Mouse (Mus musculus) liver, postnatal 0 days (tissue): ENCODE data around the gene Siae. TPM values are rescaled to one million over a fixed set of nuclear protein-coding genes. Genes with fewer than 3 reads are reported as not detected.

Source experiments
- ATAC-seq: fragments of 200-750 bp; cut with Nextera tagmentation; 2 replicates; pipeline ENCODE4 v1.8.0; 2017; ENCODE audit warnings: mild to moderate bottlenecking, moderate library complexity
- DNase-seq: peaks from one replicate; pipeline ENCODE4 v3.0.0-alpha.2; 2016
- H3K27ac ChIP-seq: fragments of 300-500 bp; sonication (generic); 2 replicates; pipeline ENCODE4 v1.5.1; 2014; ENCODE audit warnings: antibody characterized with exemption, moderate library complexity, mild to moderate bottlenecking, low read depth
- H3K27me3 ChIP-seq: fragments of 300-500 bp; sonication (generic); 2 replicates; pipeline ENCODE4 v1.6.1; 2014; ENCODE audit warnings: low read length, control low read depth, mixed read lengths; ENCODE audit not compliant: insufficient read depth
- H3K36me3 ChIP-seq: fragments of 300-500 bp; sonication (generic); replicated peaks from 2 replicates; pipeline ENCODE4 v1.6.1; 2014; ENCODE audit warnings: mild to moderate bottlenecking, control low read depth, low read length, moderate library complexity, mixed read lengths; ENCODE audit not compliant: insufficient read depth
- H3K4me1 ChIP-seq: fragments of 300-500 bp; sonication (generic); 2 replicates; pipeline ENCODE4 v1.6.1; 2014; ENCODE audit warnings: antibody characterized with exemption, mild to moderate bottlenecking, control low read depth; ENCODE audit not compliant: insufficient read depth
- H3K4me2 ChIP-seq: fragments of 300-500 bp; sonication (generic); 2 replicates; pipeline ENCODE4 v1.6.1; 2014; ENCODE audit warnings: low read depth, mild to moderate bottlenecking, low read length, moderate library complexity, mixed read lengths
- H3K4me3 ChIP-seq: fragments of 300-500 bp; sonication (generic); 2 replicates; pipeline ENCODE4 v1.5.1; 2014; ENCODE audit warnings: low read depth, low read length
- H3K9ac ChIP-seq: fragments of 300-500 bp; sonication (generic); replicated peaks from 2 replicates; pipeline ENCODE4 v1.6.1; 2014; ENCODE audit warnings: mild to moderate bottlenecking, moderate library complexity
- H3K9me3 ChIP-seq: fragments of 300-500 bp; sonication (generic); 2 replicates; pipeline ENCODE4 v1.6.1; 2016; ENCODE audit warnings: mild to moderate bottlenecking, control low read depth, low read length, mixed read lengths
- CTCF ChIP-seq: sonication (generic); IDR thresholded peaks from 2 replicates; pipeline ENCODE4 v1.5.1; 2016; ENCODE audit warnings: antibody characterized with exemption, low read depth
- EP300 ChIP-seq: IDR thresholded peaks from 2 replicates; pipeline ENCODE4 v1.6.1; 2016; ENCODE audit warnings: antibody characterized with exemption, low read depth, mild to moderate bottlenecking
- WGBS: fragments of 180-500 bp; shearing (Covaris S2); extraction: QIAGEN DNeasy Blood & Tissue Kit; methylation state at CpG from one replicate; pipeline ENCODE4 v1.1.7; 2014; ENCODE audit not compliant: insufficient replicate concordance; 5-methylcytosine and 5-hydroxymethylcytosine counted together
- polyA plus RNA-seq: library from polyadenylated mRNA; unstranded; fragments of >200 nt; fragmentation: Nextera tagmentation; extraction: Ambion mirVana; gene quantifications from 2 replicates; pipeline ENCODE4 v1.2.1, GENCODE M21; 2015

The Siae gene
- polyA plus RNA-seq, 1 experiment from 2014 or later, result 5.2 TPM

DNA sequence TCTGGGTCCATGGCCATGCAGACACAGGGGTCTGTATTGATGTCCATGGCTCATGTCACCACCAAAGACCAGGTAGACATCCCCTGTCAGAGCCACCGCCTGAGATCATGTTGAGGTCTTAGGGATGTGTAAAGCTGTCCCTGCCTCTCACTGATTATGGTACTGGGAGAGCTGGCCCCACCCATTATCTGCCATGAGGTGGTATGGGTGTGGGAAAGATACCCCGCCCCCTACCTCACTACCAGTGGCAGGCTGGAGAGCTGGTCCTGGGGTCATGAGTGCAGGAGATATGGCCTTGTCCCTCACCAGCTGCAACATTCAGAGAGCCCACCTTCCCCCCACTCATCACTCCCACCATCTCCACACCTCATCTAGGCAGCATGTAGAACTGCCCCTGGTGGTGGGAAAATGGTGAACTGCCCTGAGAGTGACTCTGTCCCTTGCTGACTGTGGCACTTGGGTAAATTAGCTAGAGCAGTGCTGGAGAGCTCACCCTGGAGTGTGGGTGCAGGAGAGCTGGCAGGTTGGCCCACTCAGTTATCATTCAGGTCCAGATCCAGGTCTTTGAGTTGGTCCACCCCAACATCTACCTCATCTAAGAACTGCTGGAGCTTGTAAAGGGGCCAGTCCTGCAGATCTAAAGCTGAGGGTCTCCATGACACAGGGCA lies 45.2 kb downstream of the Siae start:
- Histone ChIP-seq H3K36me3 (no peaks in the 10 kb centered on the region), H3K9ac (no peak overlapping the region), H3K9me3 (no peaks in the 10 kb centered on the region), H3K4me3 (no peak overlapping the region), H3K27me3 (no peaks in the 10 kb centered on the region), H3K4me1 (peaks cover 5% of the 10 kb centered on the region; the same call in 1 of the 2 replicates), H3K27ac (no peak overlapping the region), H3K4me2 (no peak overlapping the region)
- TF ChIP-seq CTCF (no peak), EP300 (no peak)
- ATAC-seq (peak; percentile 71), DNase-seq (peak; percentile 19)
- WGBS, result 71% methylated on average over 2 of the region's 2 CpGs

GRCm38 (mm10) chr9:37605089-37605488 lies 49.6 kb downstream of the Siae start:
- 60% methylated on average over 3 of the region's 3 CpGs for WGBS
- no peak for TF ChIP-seq EP300
- TF ChIP-seq CTCF, result no peak
- ATAC-seq, result no peak

DNA sequence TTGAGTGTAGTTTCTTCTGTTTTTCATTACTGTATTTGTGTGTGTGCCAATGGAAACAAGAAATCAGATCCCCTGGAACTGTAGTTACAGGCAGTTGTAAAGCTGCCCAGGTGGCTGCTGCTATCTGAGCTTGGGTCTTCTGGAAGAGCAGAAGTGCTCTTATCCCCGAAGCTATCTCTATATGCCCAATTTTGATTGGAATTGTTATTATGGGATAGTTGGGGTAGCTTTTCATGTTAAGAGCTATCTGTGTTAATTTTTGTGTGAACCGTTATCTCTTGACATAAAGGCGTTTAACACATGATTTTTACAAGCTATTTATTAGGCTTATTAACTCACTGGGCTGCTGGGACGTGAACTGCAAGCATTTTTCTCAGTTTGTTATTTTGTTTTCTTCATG lies 54.1 kb downstream of the Siae start:
- Histone ChIP-seq H3K4me3 (no peak overlapping the region), H3K9ac (no peak overlapping the region), H3K27ac (no peak overlapping the region), H3K4me2 (no peak overlapping the region), H3K9me3 (no peaks in the 10 kb centered on the region), H3K4me1 (peaks cover 13% of the 10 kb centered on the region), H3K36me3 (no peaks in the 10 kb centered on the region), H3K27me3 (no peaks in the 10 kb centered on the region)
- TF ChIP-seq EP300 (no peak), CTCF (no peak)
- no peak for ATAC-seq
- 63% methylated on average over 4 of the region's 4 CpGs for WGBS
- no peak for DNase-seq

More at GRCm38 (mm10) chr9:37605089-37605488, 49.6 kb downstream of the Siae start:
- H3K9ac ChIP-seq, result no peak overlapping the region
- no peak for DNase-seq
- no peak overlapping the region for H3K4me3 ChIP-seq
- H3K9me3 ChIP-seq, result no peaks in the 10 kb centered on the region
- no peaks in the 10 kb centered on the region for H3K27me3 ChIP-seq
- no peak overlapping the region for H3K27ac ChIP-seq
- no peak overlapping the region for H3K4me2 ChIP-seq
- peaks cover 5% of the 10 kb centered on the region; the same call in 1 of the 2 replicates for H3K4me1 ChIP-seq
- no peaks in the 10 kb centered on the region for H3K36me3 ChIP-seq

DNA sequence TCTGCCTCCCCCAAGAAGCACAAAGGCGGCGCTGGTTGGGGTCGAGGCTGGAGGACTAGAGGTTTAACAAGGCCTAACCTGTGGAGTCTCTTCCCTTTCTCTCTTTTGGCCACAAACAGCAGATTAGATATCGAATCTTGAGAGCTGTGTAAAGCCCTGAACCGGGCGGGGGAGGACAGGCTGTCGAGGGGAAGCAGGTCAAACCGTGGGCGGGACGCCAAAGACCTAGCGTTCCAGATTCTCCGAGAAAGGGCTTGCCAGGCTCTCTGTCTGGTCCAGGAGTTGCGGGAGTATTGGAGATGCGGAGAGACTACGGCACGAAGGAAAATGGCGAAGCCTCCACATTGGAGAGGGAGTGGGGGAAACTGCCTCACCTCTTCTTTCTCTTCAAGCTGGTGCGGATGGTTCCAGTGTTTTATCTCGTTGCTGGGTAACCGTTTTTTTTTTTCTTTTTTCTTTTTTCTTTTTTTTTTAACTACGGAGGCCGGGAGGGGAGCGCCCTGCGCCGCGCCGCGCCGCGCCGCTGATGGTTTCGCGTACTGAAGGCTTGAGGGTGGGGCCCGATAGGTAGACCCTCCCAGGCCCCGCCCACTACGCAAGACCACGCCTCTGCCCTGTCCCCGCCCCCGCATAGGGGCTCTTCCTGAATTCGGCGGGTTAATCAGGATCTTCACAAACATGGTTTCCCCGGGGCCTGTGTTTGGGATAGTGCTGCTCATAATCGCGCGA lies 57.8 kb downstream of the Siae start, which contains the start of gene Spa17:
Spa17 (minus strand) TSS at position 541 of the 729 bp plus-strand sequence.
- Histone ChIP-seq H3K4me3 (peak within 1 kb of the TSS; percentile 62), H3K9me3 (no peaks in the 10 kb centered on the region), H3K27me3 (no peaks in the 10 kb centered on the region), H3K4me2 (peak within 1 kb of the TSS; percentile 79), H3K36me3 (no peaks in the 10 kb centered on the region), H3K9ac (peak within 1 kb of the TSS; percentile 59), H3K27ac (peak within 1 kb of the TSS; percentile 63), H3K4me1 (peaks cover 13% of the 10 kb centered on the region)
- WGBS, result under 1% methylated on average over 45 of the region's 45 CpGs
- TF ChIP-seq CTCF, result no peak
- TF ChIP-seq EP300, result peak; percentile 80
- ATAC-seq (peak; percentile 98), DNase-seq (peak; percentile 92)

- ATAC-seq (no peak), DNase-seq (no peak)
- H3K27me3 ChIP-seq, result no peaks in the 10 kb centered on the region
- peak overlapping the region; percentile 63 for H3K27ac ChIP-seq
- peak overlapping the region; percentile 62 for H3K4me3 ChIP-seq
- 20% methylated on average over 6 of the region's 6 CpGs for WGBS
- H3K36me3 ChIP-seq, result no peaks in the 10 kb centered on the region
- peak overlapping the region; percentile 79 for H3K4me2 ChIP-seq
- TF ChIP-seq EP300, result no peak
- H3K4me1 ChIP-seq, result peaks cover 13% of the 10 kb centered on the region
- peak overlapping the region; percentile 59 for H3K9ac ChIP-seq
- H3K9me3 ChIP-seq, result no peaks in the 10 kb centered on the region
Observed at GRCm38 (mm10) chr9:37613911-37614280, 58.4 kb downstream of the Siae start.

- H3K4me1 ChIP-seq, result peaks cover 13% of the 10 kb centered on the region
- H3K27ac ChIP-seq, result peak overlapping the region; percentile 63; the same call in 1 of the 2 replicates
- H3K4me2 ChIP-seq, result peak overlapping the region; percentile 79
- no peaks in the 10 kb centered on the region for H3K27me3 ChIP-seq
- H3K4me3 ChIP-seq, result no peak overlapping the region
- no peak overlapping the region; the same call in 1 of the 2 replicates for H3K9ac ChIP-seq
- no peak for ATAC-seq
- no peak for TF ChIP-seq EP300
- no peaks in the 10 kb centered on the region for H3K9me3 ChIP-seq
- DNase-seq, result no peak
- H3K36me3 ChIP-seq, result no peaks in the 10 kb centered on the region
Observed at GRCm38 (mm10) chr9:37614316-37614715, 58.8 kb downstream of the Siae start.
